Mouse (Mus musculus): ENCODE data around the gene Schip1. TPM values are rescaled to one million over a fixed set of nuclear protein-coding genes. Genes with fewer than 3 reads are reported as not detected.

The Schip1 gene
- polyA plus RNA-seq, 1 experiment from 2014 or later, result 163 TPM

- ATAC-seq (ENCODE audit: low FRiP score), result no peak
- H3K4me3 ChIP-seq (replicated peaks; ENCODE audit: low read length), result no peak overlapping the region
- no peak overlapping the region for H3K9ac ChIP-seq
- peaks cover 29% of the 10 kb centered on the region for H3K4me1 ChIP-seq (replicated peaks; ENCODE audit: control insufficient read depth, insufficient read depth, low read length)
- no peak for DNase-seq (ENCODE audit: low spot score)
- 43% methylated on average over 5 of the region's 5 CpGs for WGBS
- H3K9me3 ChIP-seq (ENCODE audit: control insufficient read depth, low read length), result no peaks in the 10 kb centered on the region
- H3K27ac ChIP-seq, result no peak overlapping the region; the same call in 1 of the 2 replicates
- no peaks in the 10 kb centered on the region for H3K27me3 ChIP-seq (ENCODE audit: control insufficient read depth, insufficient read depth, low read length)
- no peaks in the 10 kb centered on the region for H3K36me3 ChIP-seq (replicated peaks; ENCODE audit: control insufficient read depth, insufficient read depth)
- H3K4me2 ChIP-seq (replicated peaks), result no peak overlapping the region
These were observed 341.1 kb downstream of the Schip1 start for GRCm38 (mm10) chr3:68405724-68406123.

GRCm38 (mm10) chr3:68412262-68412661 is 347.7 kb downstream of the Schip1 start:
- Histone ChIP-seq H3K36me3 (replicated peaks; ENCODE audit: control insufficient read depth, insufficient read depth) (no peaks in the 10 kb centered on the region), H3K4me1 (replicated peaks; ENCODE audit: control insufficient read depth, insufficient read depth, low read length) (0 out of 2 replicates have a peak, but pooled peaks cover 4% of the 10 kb centered on the region), H3K4me2 (replicated peaks) (no peak overlapping the region), H3K4me3 (replicated peaks; ENCODE audit: low read length) (no peak overlapping the region), H3K27ac (no peak overlapping the region), H3K9ac (no peak overlapping the region), H3K9me3 (ENCODE audit: control insufficient read depth, low read length) (no peaks in the 10 kb centered on the region), H3K27me3 (ENCODE audit: control insufficient read depth, insufficient read depth, low read length) (no peaks in the 10 kb centered on the region)
- ATAC-seq (ENCODE audit: low FRiP score), result no peak
- WGBS, result 85% methylated on average over 3 of the region's 3 CpGs
- DNase-seq (ENCODE audit: low spot score), result no peak

- DNase-seq (ENCODE audit: low spot score) (no peak), ATAC-seq (ENCODE audit: low FRiP score) (no peak)
- no peak overlapping the region for H3K27ac ChIP-seq
- no peak overlapping the region for H3K9ac ChIP-seq
- H3K4me1 ChIP-seq (replicated peaks; ENCODE audit: control insufficient read depth, insufficient read depth, low read length), result no peaks in the 10 kb centered on the region
- WGBS, result 67% methylated on average over 4 of the region's 4 CpGs
- H3K9me3 ChIP-seq (ENCODE audit: control insufficient read depth, low read length), result no peaks in the 10 kb centered on the region
- no peak overlapping the region for H3K4me3 ChIP-seq (replicated peaks; ENCODE audit: low read length)
- H3K36me3 ChIP-seq (replicated peaks; ENCODE audit: control insufficient read depth, insufficient read depth), result no peaks in the 10 kb centered on the region
- H3K4me2 ChIP-seq (replicated peaks), result no peak overlapping the region
- no peaks in the 10 kb centered on the region for H3K27me3 ChIP-seq (ENCODE audit: control insufficient read depth, insufficient read depth, low read length)
These were observed 355.2 kb downstream of the Schip1 start for GRCm38 (mm10) chr3:68419792-68420191.

- no peaks in the 10 kb centered on the region for H3K36me3 ChIP-seq (replicated peaks; ENCODE audit: control insufficient read depth, insufficient read depth)
- no peaks in the 10 kb centered on the region for H3K4me1 ChIP-seq (replicated peaks; ENCODE audit: control insufficient read depth, insufficient read depth, low read length)
- WGBS, result 82% methylated on average over 2 of the region's 2 CpGs
- H3K9ac ChIP-seq, result no peak overlapping the region
- DNase-seq (ENCODE audit: low spot score) (no peak), ATAC-seq (ENCODE audit: low FRiP score) (no peak)
- no peaks in the 10 kb centered on the region for H3K27me3 ChIP-seq (ENCODE audit: control insufficient read depth, insufficient read depth, low read length)
- no peak overlapping the region for H3K4me3 ChIP-seq (replicated peaks; ENCODE audit: low read length)
- no peak overlapping the region for H3K27ac ChIP-seq
- no peaks in the 10 kb centered on the region for H3K9me3 ChIP-seq (ENCODE audit: control insufficient read depth, low read length)
- no peak overlapping the region for H3K4me2 ChIP-seq (replicated peaks)
These were observed 356.3 kb downstream of the Schip1 start for GRCm38 (mm10) chr3:68420927-68421326.

- H3K36me3 ChIP-seq (replicated peaks; ENCODE audit: control insufficient read depth, insufficient read depth), result no peaks in the 10 kb centered on the region
- DNase-seq (ENCODE audit: low spot score) (no peak), ATAC-seq (ENCODE audit: low FRiP score) (no peak)
- no peaks in the 10 kb centered on the region for H3K27me3 ChIP-seq (ENCODE audit: control insufficient read depth, insufficient read depth, low read length)
- no peak overlapping the region for H3K27ac ChIP-seq
- no peak overlapping the region for H3K9ac ChIP-seq
- 88% methylated on average over 2 of the region's 2 CpGs for whole genome bisulfite sequencing
- no peaks in the 10 kb centered on the region for H3K9me3 ChIP-seq (ENCODE audit: control insufficient read depth, low read length)
- no peak overlapping the region for H3K4me3 ChIP-seq (replicated peaks; ENCODE audit: low read length)
- H3K4me2 ChIP-seq (replicated peaks), result no peak overlapping the region
- no peaks in the 10 kb centered on the region for H3K4me1 ChIP-seq (replicated peaks; ENCODE audit: control insufficient read depth, insufficient read depth, low read length)
These were observed 357.2 kb downstream of the Schip1 start for GRCm38 (mm10) chr3:68421849-68422248.

- H3K9ac ChIP-seq, result no peak overlapping the region
- no peaks in the 10 kb centered on the region for H3K4me1 ChIP-seq (replicated peaks; ENCODE audit: control insufficient read depth, insufficient read depth, low read length)
- no peak for DNase-seq (ENCODE audit: low spot score)
- H3K36me3 ChIP-seq (replicated peaks; ENCODE audit: control insufficient read depth, insufficient read depth), result no peaks in the 10 kb centered on the region
- H3K4me3 ChIP-seq (replicated peaks; ENCODE audit: low read length), result no peak overlapping the region
- no peak overlapping the region for H3K27ac ChIP-seq
- no peaks in the 10 kb centered on the region for H3K9me3 ChIP-seq (ENCODE audit: control insufficient read depth, low read length)
- H3K4me2 ChIP-seq (replicated peaks), result no peak overlapping the region
- no peaks in the 10 kb centered on the region for H3K27me3 ChIP-seq (ENCODE audit: control insufficient read depth, insufficient read depth, low read length)
- 93% methylated on average over 5 of the region's 5 CpGs for WGBS
- ATAC-seq (ENCODE audit: low FRiP score), result no peak
These were observed 363.5 kb downstream of the Schip1 start for GRCm38 (mm10) chr3:68428081-68428480.

GRCm38 (mm10) chr3:68434435-68434834 is 369.8 kb downstream of the Schip1 start:
- WGBS, result 41% methylated on average over 7 of the region's 7 CpGs
- DNase-seq (ENCODE audit: low spot score), result no peak
- no peak overlapping the region for H3K4me2 ChIP-seq (replicated peaks)
- H3K27me3 ChIP-seq (ENCODE audit: control insufficient read depth, insufficient read depth, low read length), result no peaks in the 10 kb centered on the region
- H3K4me1 ChIP-seq (replicated peaks; ENCODE audit: control insufficient read depth, insufficient read depth, low read length), result no peaks in the 10 kb centered on the region
- no peaks in the 10 kb centered on the region for H3K36me3 ChIP-seq (replicated peaks; ENCODE audit: control insufficient read depth, insufficient read depth)
- H3K9ac ChIP-seq, result no peak overlapping the region
- ATAC-seq (ENCODE audit: low FRiP score), result no peak
- no peaks in the 10 kb centered on the region for H3K9me3 ChIP-seq (ENCODE audit: control insufficient read depth, low read length)
- H3K4me3 ChIP-seq (replicated peaks; ENCODE audit: low read length), result no peak overlapping the region
- no peak overlapping the region for H3K27ac ChIP-seq

GRCm38 (mm10) chr3:68434897-68435296 is 370.3 kb downstream of the Schip1 start:
- H3K27me3 ChIP-seq (ENCODE audit: control insufficient read depth, insufficient read depth, low read length), result no peaks in the 10 kb centered on the region
- H3K4me2 ChIP-seq (replicated peaks), result no peak overlapping the region
- 75% methylated on average over 2 of the region's 2 CpGs for WGBS
- ATAC-seq (ENCODE audit: low FRiP score), result no peak
- H3K9ac ChIP-seq, result no peak overlapping the region
- H3K9me3 ChIP-seq (ENCODE audit: control insufficient read depth, low read length), result no peaks in the 10 kb centered on the region
- DNase-seq (ENCODE audit: low spot score), result no peak
- no peaks in the 10 kb centered on the region for H3K36me3 ChIP-seq (replicated peaks; ENCODE audit: control insufficient read depth, insufficient read depth)
- no peak overlapping the region for H3K27ac ChIP-seq
- no peaks in the 10 kb centered on the region for H3K4me1 ChIP-seq (replicated peaks; ENCODE audit: control insufficient read depth, insufficient read depth, low read length)
- no peak overlapping the region for H3K4me3 ChIP-seq (replicated peaks; ENCODE audit: low read length)

GRCm38 (mm10) chr3:68448480-68448879 is 383.9 kb downstream of the Schip1 start:
- Histone ChIP-seq H3K36me3 (replicated peaks; ENCODE audit: control insufficient read depth, insufficient read depth) (no peaks in the 10 kb centered on the region), H3K9me3 (ENCODE audit: control insufficient read depth, low read length) (no peaks in the 10 kb centered on the region), H3K27ac (no peak overlapping the region), H3K4me1 (replicated peaks; ENCODE audit: control insufficient read depth, insufficient read depth, low read length) (no peaks in the 10 kb centered on the region), H3K4me2 (replicated peaks) (no peak overlapping the region), H3K27me3 (ENCODE audit: control insufficient read depth, insufficient read depth, low read length) (no peaks in the 10 kb centered on the region), H3K4me3 (replicated peaks; ENCODE audit: low read length) (no peak overlapping the region), H3K9ac (no peak overlapping the region)
- no peak for ATAC-seq (ENCODE audit: low FRiP score)
- 86% methylated on average over 2 of the region's 2 CpGs for WGBS
- no peak for DNase-seq (ENCODE audit: low spot score)

GRCm38 (mm10) chr3:68451634-68452033 is 387.0 kb downstream of the Schip1 start:
- DNase-seq (ENCODE audit: low spot score), result no peak
- no peak overlapping the region for H3K4me3 ChIP-seq (replicated peaks; ENCODE audit: low read length)
- WGBS, result 92% methylated on average over 1 of the region's 1 CpGs
- no peak overlapping the region for H3K27ac ChIP-seq
- H3K9ac ChIP-seq, result no peak overlapping the region
- no peaks in the 10 kb centered on the region for H3K36me3 ChIP-seq (replicated peaks; ENCODE audit: control insufficient read depth, insufficient read depth)
- no peaks in the 10 kb centered on the region for H3K27me3 ChIP-seq (ENCODE audit: control insufficient read depth, insufficient read depth, low read length)
- ATAC-seq (ENCODE audit: low FRiP score), result no peak
- H3K9me3 ChIP-seq (ENCODE audit: control insufficient read depth, low read length), result no peaks in the 10 kb centered on the region
- no peak overlapping the region for H3K4me2 ChIP-seq (replicated peaks)
- H3K4me1 ChIP-seq (replicated peaks; ENCODE audit: control insufficient read depth, insufficient read depth, low read length), result no peaks in the 10 kb centered on the region

Data from hindbrain, embryonic 14.5 days (tissue).